Comparison of ENCODE assay signal across 7 mouse cellular contexts in genomic region chr3:89395419-89395805, GRCm38 (mm10). TPM values are rescaled to one million over a fixed set of nuclear protein-coding genes. Genes with fewer than 3 reads are reported as not detected.
DNase-seq lines count a peak whose midpoint lies in the region; ATAC-seq lines count a peak whose summit lies in the region.

No protein-coding gene starts in this region.

- peaks cover 21% of the 10 kb centered on the region for H3K4me1 ChIP-seq in lung, embryonic 16.5 days (replicated peaks; ENCODE audit: control insufficient read depth, insufficient read depth, low read length)
- peaks cover 36% of the 10 kb centered on the region for H3K4me1 ChIP-seq in forebrain, embryonic 11.5 days (replicated peaks; ENCODE audit: control insufficient read depth, insufficient read depth, low read length)
- peaks cover 60% of the 10 kb centered on the region for H3K4me1 ChIP-seq in neural tube, embryonic 15.5 days

- H3K4me2 ChIP-seq in lung, embryonic 16.5 days (ENCODE audit: low read depth, low read length): peak overlapping the region; percentile 99
- peak overlapping the region; percentile 99 for H3K4me2 ChIP-seq in forebrain, embryonic 11.5 days (ENCODE audit: low read depth, low read length, severe bottlenecking)
- peak overlapping the region; percentile 97 for H3K4me2 ChIP-seq in neural tube, embryonic 15.5 days

- no peak for DNase-seq in lung, postnatal 14 days
- no peak for DNase-seq in forebrain, embryonic 11.5 days (ENCODE audit: low spot score)
- DNase-seq in kidney, postnatal 10 days: peak; percentile 49
- DNase-seq in frontal cortex, postnatal 36 days (ENCODE audit: low spot score in 2 of 2): no peak
- DNase-seq in layer of hippocampus, adult 9-11 months: no peak

- 2% methylated on average over 10 of the region's 10 CpGs for WGBS in lung, embryonic 16.5 days
- WGBS in forebrain, embryonic 11.5 days: 1% methylated on average over 10 of the region's 10 CpGs
- WGBS in neural tube, embryonic 15.5 days: 3% methylated on average over 10 of the region's 10 CpGs

- H3K9me3 ChIP-seq in lung, embryonic 16.5 days (ENCODE audit: control insufficient read depth, low read length): no peaks in the 10 kb centered on the region
- H3K9me3 ChIP-seq in forebrain, embryonic 11.5 days (ENCODE audit: control insufficient read depth, low read length): no peaks in the 10 kb centered on the region
- H3K9me3 ChIP-seq in neural tube, embryonic 15.5 days (replicated peaks): no peaks in the 10 kb centered on the region

- peak overlapping the region; percentile 98 for H3K27ac ChIP-seq in lung, embryonic 16.5 days (ENCODE audit: low read length)
- H3K27ac ChIP-seq in forebrain, embryonic 11.5 days (ENCODE audit: low read depth, low read length): no peak overlapping the region
- peak overlapping the region; percentile 78 for H3K27ac ChIP-seq in neural tube, embryonic 15.5 days (replicated peaks)

- H3K27me3 ChIP-seq in lung, embryonic 16.5 days (ENCODE audit: control insufficient read depth, insufficient read depth, low read depth, low read length): no peaks in the 10 kb centered on the region
- H3K27me3 ChIP-seq in forebrain, embryonic 11.5 days (ENCODE audit: control insufficient read depth, insufficient read depth, low read length): peaks cover 2% of the 10 kb centered on the region
- peaks cover 30% of the 10 kb centered on the region for H3K27me3 ChIP-seq in neural tube, embryonic 15.5 days (replicated peaks)

- no peaks in the 10 kb centered on the region for H3K36me3 ChIP-seq in lung, embryonic 16.5 days (ENCODE audit: control insufficient read depth, insufficient read depth, low read length)
- no peaks in the 10 kb centered on the region for H3K36me3 ChIP-seq in forebrain, embryonic 11.5 days (ENCODE audit: control insufficient read depth, insufficient read depth, low read length)
- H3K36me3 ChIP-seq in neural tube, embryonic 15.5 days: peaks cover 2% of the 10 kb centered on the region; the same call in 1 of the 2 replicates

- no peak for ATAC-seq in lung, embryonic 16.5 days (ENCODE audit: low read depth)
- ATAC-seq in forebrain, embryonic 11.5 days (replicated peaks; ENCODE audit: low FRiP score): no peak
- no peak for ATAC-seq in neural tube, embryonic 15.5 days (ENCODE audit: low FRiP score)

- peak overlapping the region; percentile 73 for H3K4me3 ChIP-seq in lung, embryonic 16.5 days (ENCODE audit: low read length)
- H3K4me3 ChIP-seq in forebrain, embryonic 11.5 days (ENCODE audit: low read depth, low read length): peak overlapping the region; percentile 48
- peak overlapping the region; percentile 48 for H3K4me3 ChIP-seq in neural tube, embryonic 15.5 days (replicated peaks)

- H3K9ac ChIP-seq in lung, embryonic 16.5 days (ENCODE audit: low read length): peak overlapping the region; percentile 80
- H3K9ac ChIP-seq in forebrain, embryonic 11.5 days (ENCODE audit: low read length): peak overlapping the region; percentile 30; the same call in 1 of the 2 replicates
- H3K9ac ChIP-seq in neural tube, embryonic 15.5 days (replicated peaks): peak overlapping the region; percentile 47; the same call in 1 of the 2 replicates

RNA-seq across cellular contexts. Expression of gene Zbtb7b, which starts 0.8 kb away (rescaled TPM):
- polyA plus RNA-seq in lung, embryonic 16.5 days (2015; fragmentation: Nextera tagmentation; extraction: Ambion mirVana): 4.8 and 5.9 TPM in 2 replicates
- polyA plus RNA-seq in forebrain, embryonic 11.5 days (2014; fragmentation: Nextera tagmentation; extraction: Ambion mirVana): 1.3 and 1.4 TPM in 2 replicates
- polyA plus RNA-seq in neural tube, embryonic 15.5 days (2015; fragmentation: Nextera tagmentation; extraction: Ambion mirVana): 0.73 and 1.5 TPM in 2 replicates

RNA-seq across cellular contexts. Expression of gene Lenep, which starts 7.2 kb away (rescaled TPM):
- 0.21 TPM in 1 of 2 replicates, not detected in the other for polyA plus RNA-seq in lung, embryonic 16.5 days (2015; fragmentation: Nextera tagmentation; extraction: Ambion mirVana)
- 0.91 and 1.9 TPM in 2 replicates for polyA plus RNA-seq in forebrain, embryonic 11.5 days (2014; fragmentation: Nextera tagmentation; extraction: Ambion mirVana)
- polyA plus RNA-seq in neural tube, embryonic 15.5 days (2015; fragmentation: Nextera tagmentation; extraction: Ambion mirVana): 0.18 and 2.1 TPM in 2 replicates

RNA-seq across cellular contexts. Expression of gene Flad1, which starts 16.3 kb away (rescaled TPM):
- 24.0 and 26.9 TPM in 2 replicates for polyA plus RNA-seq in lung, embryonic 16.5 days (2015; fragmentation: Nextera tagmentation; extraction: Ambion mirVana)
- polyA plus RNA-seq in forebrain, embryonic 11.5 days (2014; fragmentation: Nextera tagmentation; extraction: Ambion mirVana): 28.5 and 31.9 TPM in 2 replicates
- polyA plus RNA-seq in neural tube, embryonic 15.5 days (2015; fragmentation: Nextera tagmentation; extraction: Ambion mirVana): 32.7 and 33.1 TPM in 2 replicates

RNA-seq across cellular contexts. Expression of gene Cks1b, which starts 22.8 kb away (rescaled TPM):
- 490 and 518 TPM in 2 replicates for polyA plus RNA-seq in lung, embryonic 16.5 days (2015; fragmentation: Nextera tagmentation; extraction: Ambion mirVana)
- polyA plus RNA-seq in forebrain, embryonic 11.5 days (2014; fragmentation: Nextera tagmentation; extraction: Ambion mirVana): 491 and 495 TPM in 2 replicates
- 79.3 and 153 TPM in 2 replicates for polyA plus RNA-seq in neural tube, embryonic 15.5 days (2015; fragmentation: Nextera tagmentation; extraction: Ambion mirVana)

RNA-seq across cellular contexts. Expression of gene Shc1, which starts 22.8 kb away (rescaled TPM):
- 110 and 114 TPM in 2 replicates for polyA plus RNA-seq in lung, embryonic 16.5 days (2015; fragmentation: Nextera tagmentation; extraction: Ambion mirVana)
- polyA plus RNA-seq in forebrain, embryonic 11.5 days (2014; fragmentation: Nextera tagmentation; extraction: Ambion mirVana): 30.9 and 31.6 TPM in 2 replicates
- 22.0 and 35.3 TPM in 2 replicates for polyA plus RNA-seq in neural tube, embryonic 15.5 days (2015; fragmentation: Nextera tagmentation; extraction: Ambion mirVana)

Comparison
In these comparisons a context has a peak if more than half of its experiments do, and no peak if none do; other contexts are left out.
1. H3K9ac ChIP-seq: peak in every context shown above with its lines; median percentile 80 in lung, embryonic 16.5 days; 47 in neural tube, embryonic 15.5 days; 30 in forebrain, embryonic 11.5 days.